Mouse (Mus musculus) retina, adult 2 months (tissue): ENCODE data around the gene Hist1h4i.

ENCODE experiments used
- DNase-seq: peaks from one replicate; pipeline ENCODE4 v3.0.0-alpha.2; 2012; ENCODE audit warnings: low read depth, low spot score

Gene Hist1h4i

DNA sequence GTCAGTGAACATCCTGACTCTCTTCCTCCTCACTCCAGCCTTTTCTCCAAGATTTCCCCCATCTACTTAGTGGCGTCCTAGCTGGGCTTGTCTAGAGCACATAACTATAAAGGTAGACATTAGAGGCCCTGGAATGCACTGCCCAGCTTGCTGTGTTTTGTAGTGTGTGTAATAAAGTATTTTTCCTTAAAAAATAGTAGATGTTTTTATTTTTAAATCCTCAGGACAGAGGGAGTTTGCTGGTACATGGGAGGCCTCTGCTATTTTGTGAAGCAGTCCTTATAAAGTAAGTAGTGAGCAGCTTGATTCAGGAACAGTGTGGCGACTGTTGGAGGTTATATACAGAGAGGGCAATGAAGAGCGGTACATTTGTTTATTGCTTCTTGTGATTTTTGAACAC lies 32.5 kb downstream of the Hist1h4i start:
- no peak for DNase-seq

DNA sequence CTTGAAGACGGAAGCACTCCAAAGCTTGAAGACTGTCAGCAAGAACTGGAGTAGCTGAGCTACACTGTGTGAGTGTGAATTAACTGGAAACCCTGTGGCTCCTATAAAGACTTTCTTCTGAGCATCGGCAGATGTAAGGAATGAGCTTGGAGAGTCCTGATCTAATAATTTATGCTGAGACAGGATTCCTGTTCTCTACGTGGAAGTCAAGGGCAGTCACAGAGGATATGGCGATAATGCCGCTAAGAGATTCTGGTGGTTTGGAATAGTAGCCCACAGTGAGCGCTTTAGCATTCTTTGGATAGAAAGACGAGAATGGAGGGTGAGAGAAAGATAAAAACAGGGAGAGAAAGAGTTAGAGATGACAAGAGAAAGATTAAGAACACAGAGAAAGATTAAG lies 33.3 kb downstream of the Hist1h4i start:
- no peak for DNase-seq

DNA sequence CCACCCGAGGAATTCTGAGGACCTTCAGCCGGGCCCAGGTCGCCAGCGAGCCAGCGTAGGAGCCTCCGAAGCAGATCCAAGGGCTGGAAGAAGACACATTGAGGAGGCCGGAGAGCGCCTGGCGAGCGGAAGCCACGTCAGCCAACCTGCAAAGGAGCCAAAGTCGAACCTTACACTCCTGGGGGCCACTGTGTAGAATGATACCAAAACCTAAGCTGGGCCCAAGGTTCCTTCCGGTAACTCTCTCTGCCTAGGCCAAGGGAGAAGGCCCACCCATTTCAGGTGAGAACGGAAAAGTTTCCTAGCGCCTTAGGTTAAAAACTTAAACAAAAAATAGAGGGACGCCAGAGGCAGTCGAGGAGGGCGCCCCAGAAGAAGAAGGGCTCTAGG lies 34.0 kb downstream of the Hist1h4i start:
- DNase-seq: no peak

DNA sequence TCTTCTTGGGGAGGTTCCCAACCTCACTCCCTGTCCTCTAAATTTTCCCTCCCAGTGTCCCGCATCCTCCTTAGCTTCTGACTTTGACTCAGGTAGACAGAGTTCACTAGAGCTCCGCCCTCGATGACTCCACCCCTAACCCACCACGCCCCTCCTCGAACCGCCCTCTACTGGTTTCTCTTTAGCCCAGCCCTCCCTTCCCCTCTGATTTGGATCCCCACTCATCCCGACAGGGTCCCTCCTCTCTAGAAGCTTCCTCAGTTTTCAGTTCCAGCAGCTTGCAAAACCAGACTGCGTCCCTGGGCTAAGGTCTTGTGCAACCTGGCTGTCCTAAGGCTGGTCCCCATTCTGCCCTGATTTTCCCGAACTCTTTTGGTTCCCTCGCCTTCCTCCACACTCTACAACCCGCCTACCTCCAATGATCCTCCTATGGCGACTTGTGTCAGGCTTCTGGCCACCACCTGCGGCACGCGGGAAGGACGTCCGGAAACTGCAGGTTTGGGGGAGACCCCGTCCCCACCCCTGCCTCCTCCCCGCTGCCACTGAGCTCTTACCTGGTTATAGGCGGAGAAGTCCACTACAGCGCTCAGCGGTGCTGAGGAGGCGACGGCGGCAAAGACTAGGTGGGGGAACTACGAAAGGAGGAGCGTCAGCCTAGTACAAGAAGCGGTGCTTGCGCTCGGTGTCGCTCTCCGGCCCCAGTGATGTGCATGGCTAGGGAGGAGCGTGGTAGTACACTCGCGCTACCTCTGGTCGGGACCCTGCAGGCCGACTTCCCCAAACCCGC lies 34.6 kb downstream of the Hist1h4i start:
- no peak for DNase-seq

DNA sequence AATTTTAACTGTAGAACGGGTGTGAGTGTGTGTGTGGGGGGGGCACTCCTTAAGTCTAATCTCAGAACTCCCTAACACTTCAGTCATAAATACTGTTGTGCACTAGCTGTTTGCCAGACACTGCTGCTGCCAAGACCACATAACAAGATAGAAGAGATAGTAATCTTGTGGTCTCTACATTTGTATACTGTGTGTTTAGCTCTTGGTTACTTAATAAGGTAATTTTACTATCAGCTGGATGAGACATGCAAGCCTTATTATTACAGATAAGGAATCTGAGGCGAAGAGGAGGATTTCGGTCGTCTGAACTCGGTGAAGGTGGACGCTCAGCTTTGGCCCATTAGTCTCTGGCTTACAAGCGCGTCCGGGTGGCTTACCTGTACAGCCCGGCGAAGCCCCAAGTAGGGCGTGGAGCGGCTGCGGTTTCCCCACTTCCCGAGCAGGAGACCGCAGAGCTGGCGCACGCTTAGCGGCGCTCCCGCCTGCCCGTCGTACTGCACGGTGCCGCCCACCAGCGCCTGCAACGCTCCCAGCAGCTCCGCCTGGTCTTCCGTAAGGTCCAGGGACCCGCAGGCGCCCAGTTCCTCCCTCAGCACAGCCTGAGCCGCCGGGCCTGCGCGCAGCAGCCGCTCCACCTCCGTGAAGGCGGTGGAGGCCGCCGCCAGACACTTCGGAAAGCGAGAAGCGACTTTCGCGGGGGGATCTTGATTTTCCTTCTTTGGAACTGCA lies 35.4 kb downstream of the Hist1h4i start:
- no peak for DNase-seq

DNA sequence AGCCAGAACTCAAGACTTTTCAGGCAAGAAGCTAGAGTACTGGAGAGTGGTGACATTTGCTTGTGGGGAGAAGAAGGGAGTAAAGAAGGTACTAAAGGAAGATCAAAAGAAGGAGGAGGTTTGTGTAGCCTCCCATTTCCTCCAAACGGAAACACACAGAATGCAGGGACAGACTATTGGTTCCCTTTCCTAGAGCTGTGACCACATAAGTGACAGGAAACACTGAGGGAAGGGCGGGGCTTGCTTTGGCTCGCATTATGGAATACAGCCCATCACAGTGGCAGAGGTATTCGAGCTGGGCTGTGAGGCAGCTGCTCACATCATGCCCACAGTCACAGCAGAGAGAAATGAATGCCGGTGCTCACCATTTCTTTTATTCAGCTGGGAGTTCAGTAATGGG lies 39.3 kb downstream of the Hist1h4i start:
- no peak for DNase-seq

DNA sequence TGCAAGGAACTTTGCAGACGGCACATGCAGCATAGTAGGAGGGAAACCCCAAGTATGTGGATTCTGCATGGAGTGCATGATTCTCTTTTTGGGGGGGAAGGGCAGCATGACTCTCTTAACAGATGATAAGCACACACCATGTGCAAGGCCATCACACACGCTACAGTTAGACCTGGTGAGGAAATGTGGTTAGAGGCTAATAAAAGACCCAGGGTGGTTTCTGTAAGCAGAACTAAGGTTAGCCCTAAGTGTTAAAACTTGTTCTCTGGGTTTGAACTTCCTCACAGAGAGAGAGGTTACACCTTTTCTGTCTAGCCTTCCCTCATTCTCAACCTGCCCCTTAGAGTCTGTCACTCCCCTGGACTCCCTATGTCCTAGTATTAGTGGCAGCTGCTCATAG lies 39.8 kb downstream of the Hist1h4i start:
- DNase-seq: no peak

DNA sequence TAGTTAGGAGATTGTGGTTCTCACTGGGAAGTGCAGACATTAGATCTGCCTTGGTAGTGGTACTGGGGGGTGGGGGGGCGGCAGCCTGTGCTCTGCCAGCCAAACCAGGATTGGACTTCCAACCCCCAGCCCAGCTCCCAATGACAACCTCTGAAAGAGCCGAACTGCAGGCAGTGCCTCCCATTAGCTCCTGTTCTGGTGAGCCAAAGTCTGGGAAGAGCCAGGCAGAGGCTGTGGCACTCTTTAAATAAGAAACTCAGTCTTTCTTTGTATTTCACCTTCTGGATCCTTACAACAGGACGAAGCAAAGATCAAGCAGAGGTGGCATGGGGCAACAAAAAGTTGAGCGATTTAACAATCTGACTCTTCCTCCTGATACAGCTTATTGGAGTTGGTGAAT lies 42.0 kb downstream of the Hist1h4i start:
- DNase-seq: no peak

DNA sequence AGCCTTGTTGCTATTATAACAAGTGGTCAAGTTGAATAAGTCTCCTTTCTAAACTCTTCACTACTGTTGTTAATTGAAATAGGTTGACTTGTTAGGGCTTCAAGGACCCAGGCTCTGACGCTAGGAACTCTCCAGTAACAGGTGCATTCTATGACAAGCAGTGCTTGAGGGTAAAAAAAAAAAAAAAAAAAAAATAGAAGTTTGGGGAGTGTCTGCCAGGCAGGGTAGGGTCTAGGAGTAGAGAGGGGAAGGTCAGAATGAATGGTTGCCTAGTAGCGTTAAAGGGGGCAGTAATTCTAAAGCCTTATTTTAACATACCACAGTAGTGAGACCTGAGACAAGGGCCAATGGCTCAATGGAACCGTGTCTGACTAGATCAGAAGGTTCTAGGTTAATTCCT lies 42.8 kb downstream of the Hist1h4i start:
- DNase-seq: no peak

DNA sequence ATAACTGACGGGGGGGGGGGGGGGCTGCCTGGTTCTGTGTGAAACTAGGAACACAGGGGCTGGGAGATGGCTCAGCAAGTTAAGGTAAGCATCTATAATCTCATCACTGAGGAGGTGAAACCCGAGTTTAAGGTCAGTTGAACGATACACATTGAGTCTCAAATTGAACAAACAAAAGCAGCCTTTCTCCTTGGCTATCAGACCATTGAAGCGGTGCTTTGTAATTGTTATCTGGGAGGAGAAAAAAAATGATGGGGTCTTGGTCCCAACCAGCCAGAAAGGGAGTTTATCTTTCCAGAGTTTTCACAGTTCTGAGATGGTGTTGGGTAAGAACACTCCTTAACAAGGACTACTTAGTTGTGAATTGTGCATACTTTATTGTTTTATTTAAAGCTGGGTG lies 43.3 kb downstream of the Hist1h4i start:
- no peak for DNase-seq

DNA sequence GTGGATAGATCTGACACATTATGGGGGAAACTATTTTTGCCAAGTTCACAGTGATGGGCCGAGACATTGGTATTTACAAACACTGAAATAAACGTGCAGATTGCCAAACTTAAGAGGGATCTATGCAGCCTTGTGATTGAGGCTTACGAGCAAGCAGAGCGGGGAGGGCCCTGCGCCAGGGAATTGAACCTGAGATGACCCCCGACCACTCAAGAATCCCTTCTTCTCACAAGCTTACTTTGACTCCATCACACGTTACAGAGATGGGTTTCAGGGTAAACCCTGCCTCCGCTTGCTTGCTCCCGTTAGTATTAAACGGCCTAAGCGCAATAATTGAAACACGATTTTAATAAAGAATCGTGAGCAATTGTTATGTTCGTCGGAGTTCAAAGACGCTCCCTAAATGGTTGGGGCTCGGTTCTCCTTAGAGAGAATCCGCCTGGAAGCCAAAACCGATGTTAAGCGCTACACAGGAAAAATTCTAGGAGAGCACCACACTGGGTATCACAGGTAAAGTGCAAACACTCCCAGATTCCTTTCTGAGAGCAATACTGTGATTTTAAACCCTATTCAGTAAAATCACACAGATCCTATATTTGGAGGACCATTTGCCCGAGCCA lies 43.9 kb downstream of the Hist1h4i start:
- no peak for DNase-seq

DNA sequence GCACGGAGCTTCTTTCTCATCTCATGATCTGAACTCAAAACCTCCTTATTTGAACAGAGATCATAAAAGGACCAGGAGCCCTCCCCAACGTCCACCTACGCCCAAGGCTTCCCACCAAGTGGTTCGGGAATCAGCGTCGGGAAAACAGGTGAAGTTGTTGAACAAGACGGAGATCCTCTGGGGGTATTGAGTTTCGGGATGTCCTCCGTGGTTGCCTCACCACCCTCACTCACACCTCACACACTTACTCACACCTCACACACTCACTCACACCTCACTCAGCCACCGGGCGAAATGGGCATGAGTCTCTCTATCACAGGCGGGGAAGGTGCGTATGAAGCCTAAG lies 44.3 kb downstream of the Hist1h4i start:
- no peak for DNase-seq

DNA sequence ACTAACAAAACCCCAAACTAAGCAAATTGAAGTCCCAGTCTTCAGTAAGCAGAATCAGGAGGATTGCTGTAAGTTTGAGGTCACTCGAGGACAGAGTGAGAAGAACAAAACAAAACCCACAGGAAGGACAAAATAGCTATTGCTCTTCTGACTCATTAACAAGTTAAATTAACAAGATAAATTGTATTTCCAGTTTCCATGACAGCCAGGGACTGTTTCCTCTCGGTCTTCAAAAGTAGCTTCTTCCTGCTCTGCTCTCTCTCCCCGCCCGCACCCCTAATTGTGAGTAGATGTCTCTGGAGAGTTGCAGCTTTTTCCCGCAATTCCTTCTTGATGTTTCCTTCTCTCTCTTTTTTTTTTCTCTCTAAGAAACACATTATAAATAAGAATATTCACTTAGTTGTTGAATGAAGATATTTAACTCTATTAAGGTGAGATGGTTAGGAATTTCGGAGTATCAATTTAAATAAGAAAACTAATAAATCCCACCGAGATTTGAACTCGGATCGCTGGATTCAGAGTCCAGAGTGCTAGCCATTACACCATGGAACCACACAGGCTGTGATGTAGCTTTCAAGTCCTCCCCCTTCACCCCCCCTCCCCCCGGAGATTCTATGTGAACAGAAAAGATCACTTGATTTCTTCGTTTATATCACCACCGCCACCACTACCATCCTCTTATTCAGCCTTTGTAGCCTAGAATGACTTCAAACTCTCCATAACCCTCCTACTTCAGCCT lies 44.9 kb downstream of the Hist1h4i start:
- DNase-seq: no peak

DNA sequence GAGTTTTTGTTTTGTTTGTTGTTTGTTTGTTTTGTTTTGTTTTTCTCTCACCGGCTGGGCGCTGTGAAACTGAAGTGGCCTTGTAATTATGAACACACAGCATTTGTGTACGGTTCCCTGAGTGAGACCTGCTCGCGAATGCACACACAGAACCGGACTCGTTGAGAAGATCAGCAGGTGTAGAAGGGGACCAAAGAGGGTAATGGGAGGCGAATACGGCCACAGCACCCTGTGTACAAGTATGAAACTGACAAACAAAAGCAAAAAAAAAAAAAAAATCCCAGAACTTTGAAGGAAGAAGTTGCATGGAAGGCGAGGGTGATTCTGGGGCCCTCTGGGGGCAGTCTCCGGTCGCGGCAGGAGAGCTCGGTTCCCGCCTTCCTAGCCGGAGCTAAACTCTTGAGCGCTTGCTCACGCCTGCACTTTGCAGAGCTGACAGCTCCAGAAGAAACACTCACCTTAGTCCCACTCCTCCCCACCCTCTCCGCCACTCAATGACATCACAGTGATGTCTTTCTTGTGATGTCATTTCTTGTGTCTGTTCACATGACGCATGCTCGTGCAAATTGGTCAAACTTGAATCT lies 45.7 kb downstream of the Hist1h4i start:
- DNase-seq: no peak

DNA sequence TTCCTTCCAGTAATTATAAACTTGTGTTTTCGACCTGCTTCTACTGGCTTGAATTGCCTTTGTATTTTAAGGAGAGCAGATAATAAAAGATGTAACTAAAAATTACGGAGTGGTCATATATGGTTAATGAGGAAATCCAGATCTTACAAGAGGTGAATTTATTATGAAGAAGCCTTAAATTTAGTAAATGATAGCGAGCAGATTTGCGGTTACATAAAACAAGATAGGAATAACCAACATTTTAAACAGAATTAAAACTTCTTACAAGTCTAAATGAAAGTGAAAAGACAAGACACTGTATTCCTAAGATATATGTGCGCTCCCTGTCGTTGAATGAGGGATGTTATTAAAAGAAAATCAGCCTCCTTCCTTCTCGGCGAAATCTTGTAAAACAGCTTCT lies 46.3 kb downstream of the Hist1h4i start:
- no peak for DNase-seq

DNA sequence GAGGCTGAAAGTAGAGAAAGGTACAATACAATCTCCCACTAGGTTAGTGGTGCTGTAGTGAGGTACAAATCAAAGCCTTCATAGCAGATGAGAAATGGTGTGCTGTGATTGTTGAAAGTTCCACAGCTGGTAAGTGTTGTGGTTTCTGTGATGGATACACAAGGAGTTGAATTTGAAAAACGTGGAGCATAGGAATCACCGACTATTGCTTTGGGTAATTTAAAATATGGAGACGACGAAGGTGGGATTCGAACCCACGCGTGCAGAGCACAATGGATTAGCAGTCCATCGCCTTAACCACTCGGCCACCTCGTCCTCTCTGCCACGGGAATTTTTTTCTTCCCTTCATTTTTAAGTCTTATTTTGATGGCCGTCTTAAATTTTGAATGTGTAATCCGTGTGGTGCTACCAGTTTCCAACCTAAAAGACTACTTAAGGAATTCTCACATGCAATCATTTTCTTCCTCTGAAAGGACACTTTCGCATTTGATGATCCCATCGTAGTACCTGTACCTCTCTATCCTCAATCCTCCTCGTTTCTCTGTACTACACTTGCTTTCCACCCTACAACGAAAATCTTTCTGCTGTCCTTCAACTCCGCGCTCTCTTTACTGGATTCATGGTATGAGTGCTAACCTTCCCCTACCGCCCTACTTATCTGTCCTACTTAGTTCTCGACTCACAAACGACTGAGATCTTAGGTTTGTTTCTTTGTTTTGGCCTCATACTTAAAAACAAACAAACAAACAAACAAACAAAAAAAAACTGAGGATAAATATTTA lies 47.0 kb downstream of the Hist1h4i start:
- no peak for DNase-seq

DNA sequence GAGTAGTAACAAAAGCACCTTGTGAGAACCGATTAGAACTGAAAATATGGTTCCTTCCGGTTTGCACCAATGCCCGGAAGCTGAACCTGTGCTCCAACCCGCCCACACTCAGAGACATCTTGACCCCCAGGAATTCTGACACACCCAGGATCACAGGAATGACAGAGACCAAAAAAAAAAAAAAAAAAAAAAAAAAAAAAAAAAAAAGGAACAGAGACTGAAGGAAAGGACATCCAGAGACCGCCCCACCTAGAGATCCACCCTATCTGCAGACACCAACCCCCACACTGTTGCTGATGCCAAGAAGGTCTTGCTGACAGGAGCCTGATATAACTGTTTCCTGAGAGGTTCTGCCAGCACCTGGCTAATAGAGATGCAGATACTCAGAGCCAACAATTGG lies 48.6 kb downstream of the Hist1h4i start:
- no peak for DNase-seq
